9 mouse cellular contexts compared by ENCODE assay signal in the genomic region with DNA sequence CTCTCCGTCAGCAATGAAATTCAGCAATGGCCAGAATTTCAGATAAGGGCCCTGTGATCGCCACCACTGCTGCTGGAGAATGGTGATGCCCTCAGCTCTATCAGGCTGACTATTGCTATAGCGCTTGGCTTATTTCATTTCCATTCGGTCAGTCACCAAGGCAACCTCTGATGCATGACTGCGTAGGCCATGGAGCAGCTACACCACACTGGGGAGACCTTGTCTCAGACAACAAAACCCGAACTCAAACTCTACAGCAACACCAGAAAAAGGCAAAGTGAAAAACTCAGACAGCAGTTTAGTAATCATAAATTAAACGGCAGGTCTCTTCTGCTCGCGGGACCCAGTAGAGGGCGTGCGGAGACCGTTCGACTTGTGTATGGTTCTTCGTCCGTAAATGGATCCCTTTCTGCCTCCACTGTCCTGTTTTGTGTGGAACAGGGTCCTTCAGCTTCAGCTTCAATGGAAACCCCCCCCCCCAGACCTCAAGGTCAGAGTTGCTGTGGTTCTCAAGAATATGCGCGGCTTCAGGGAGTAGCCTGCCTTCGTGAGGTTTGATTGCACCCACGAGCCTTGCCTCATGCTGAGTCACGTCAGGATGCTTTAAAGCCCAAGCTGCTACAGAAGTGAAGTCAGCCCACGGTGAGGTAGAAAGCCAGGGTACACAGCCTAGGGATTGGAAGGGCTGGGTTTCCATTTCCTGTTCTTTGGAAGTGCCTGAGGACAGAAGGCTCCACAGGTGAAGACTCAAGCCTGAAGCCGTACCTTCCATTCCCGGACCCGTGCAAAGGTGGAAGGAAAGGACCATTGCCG. TPM values are rescaled to one million over a fixed set of nuclear protein-coding genes. Genes with fewer than 3 reads are reported as not detected.
DNase-seq lines count a peak whose midpoint lies in the region; ATAC-seq lines count a peak whose summit lies in the region.
"Had no signal": no experiment of that assay in that cellular context is flagged by ENCODE, and none has a peak within 500 bp of the region (broad histone marks: within the 10 kb centered on the region; RNA-seq: fewer than 3 reads in every experiment).

No protein-coding gene starts in this region.

- DNase-seq in heart, postnatal 25 days (ENCODE audit: low spot score) = no peak
- peak; percentile 45 for DNase-seq in adrenal gland, postnatal 14 days
- DNase-seq in layer of hippocampus, adult 8-10 months (ENCODE audit: low spot score in 2 of 2) = peak; percentile 14 to 41
- DNase-seq in MN1 (ENCODE audit: low spot score) = no peak
- no peak for DNase-seq in thymus, postnatal 4 days

- H3K9ac ChIP-seq in heart, embryonic 11.5 days (ENCODE audit: low read depth, low read length) = 0 out of 2 replicates have a peak overlapping the region, but pooled peaks have one; percentile 22
- H3K9ac ChIP-seq in midbrain, embryonic 12.5 days (replicated peaks) = no peak overlapping the region

- H3K4me1 ChIP-seq in heart, embryonic 11.5 days (ENCODE audit: control insufficient read depth, insufficient read depth, low read length) = peaks cover 3% of the 10 kb centered on the region; the same call in 1 of the 2 replicates
- no peaks in the 10 kb centered on the region for H3K4me1 ChIP-seq in midbrain, embryonic 12.5 days

- no peaks in the 10 kb centered on the region for H3K27me3 ChIP-seq in heart, embryonic 11.5 days (ENCODE audit: control insufficient read depth, insufficient read depth, low read length)
- peaks cover 44% of the 10 kb centered on the region for H3K27me3 ChIP-seq in midbrain, embryonic 12.5 days

- H3K4me2 ChIP-seq in heart, embryonic 11.5 days = peak overlapping the region; percentile 62
- peak overlapping the region; percentile 42 for H3K4me2 ChIP-seq in midbrain, embryonic 12.5 days (replicated peaks)

- intact Hi-C loops in heart, postnatal 25 days (cut with DNase I) = loop anchor here (5.0 kb wide), 2 partner anchors 245 to 320 kb away; no protein-coding TSS in a partner anchor

- WGBS in heart, embryonic 11.5 days (ENCODE audit: insufficient replicate concordance) = 31% methylated on average over 25 of the region's 25 CpGs
- WGBS in midbrain, embryonic 12.5 days = 38% methylated on average over 25 of the region's 25 CpGs

- H3K27ac ChIP-seq in heart, embryonic 11.5 days (ENCODE audit: low read depth, low read length) = no peak overlapping the region
- H3K27ac ChIP-seq in midbrain, embryonic 12.5 days (replicated peaks) = no peak overlapping the region

- no peaks in the 10 kb centered on the region for H3K36me3 ChIP-seq in heart, embryonic 11.5 days (ENCODE audit: control insufficient read depth, insufficient read depth, low read length)
- no peaks in the 10 kb centered on the region for H3K36me3 ChIP-seq in midbrain, embryonic 12.5 days

- H3K9me3 ChIP-seq in heart, embryonic 11.5 days (replicated peaks; ENCODE audit: control insufficient read depth, low read length) = no peaks in the 10 kb centered on the region
- no peaks in the 10 kb centered on the region for H3K9me3 ChIP-seq in midbrain, embryonic 12.5 days

- H3K4me3 ChIP-seq in heart, embryonic 11.5 days (ENCODE audit: low read depth, low read length) = 0 out of 2 replicates have a peak overlapping the region, but pooled peaks have one; percentile 14
- H3K4me3 ChIP-seq in midbrain, embryonic 12.5 days = no peak overlapping the region

- ATAC-seq in heart, embryonic 11.5 days (replicated peaks; ENCODE audit: insufficient number of reproducible peaks, low FRiP score, low TSS enrichment) = no peak
- peak; percentile 89 for ATAC-seq in frontal cortex, adult (ENCODE audit: low TSS enrichment)
- no peak for ATAC-seq in midbrain, embryonic 12.5 days (ENCODE audit: low FRiP score, low read depth)

RNA-seq across cellular contexts. Expression of a gene that starts 30.5 kb away (rescaled TPM):
- 10.8 and 10.9 TPM in 2 replicates for polyA plus RNA-seq in heart, embryonic 11.5 days (2014; fragmentation: Nextera tagmentation; extraction: Ambion mirVana)
- total RNA-seq in heart, postnatal 25 days (2021) = under 1 TPM; 0.59 to 0.91 TPM
- total RNA-seq in adrenal gland, postnatal 14 days (2021) = 0.63 and 0.68 TPM in 2 replicates
- total RNA-seq in layer of hippocampus, adult 8-10 months (2022) = under 1 TPM; 0.16 to 0.70 (median 0.45) TPM
- 23.7 and 36.4 TPM in 2 replicates for polyA plus RNA-seq in midbrain, embryonic 12.5 days (2016; fragmentation: Nextera tagmentation; extraction: Ambion mirVana)
- polyA plus RNA-seq: large intestine, adult 2 months had no signal

Comparison
In these comparisons a context has a peak if more than half of its experiments do, and no peak if none do; other contexts are left out.
1. DNase-seq: peak in adrenal gland, postnatal 14 days (single experiment) and layer of hippocampus, adult 8-10 months (2 of 2); none in heart, postnatal 25 days (single experiment), MN1 (single experiment) and thymus, postnatal 4 days (single experiment).